Mouse (Mus musculus) liver, embryonic 16.5 days (tissue): ENCODE results near the gene Tnfaip8l1. TPM values are rescaled to one million over a fixed set of nuclear protein-coding genes. Genes with fewer than 3 reads are reported as not detected.

Source experiments
- ATAC-seq: fragments of 200-750 bp; cut with Nextera tagmentation; 2 replicates; pipeline ENCODE4 v1.8.0; 2017; ENCODE audit warnings: low read depth, mild to moderate bottlenecking, moderate number of reproducible peaks, moderate library complexity
- H3K27ac ChIP-seq: fragments of 300-500 bp; sonication (generic); 2 replicates; pipeline ENCODE4 v1.5.1; 2014; ENCODE audit warnings: mild to moderate bottlenecking, low read length
- H3K27me3 ChIP-seq: fragments of 300-500 bp; sonication (generic); 2 replicates; pipeline ENCODE4 v1.6.1; 2014; ENCODE audit warnings: low read depth, low read length, mixed read lengths; ENCODE audit not compliant: control insufficient read depth, insufficient read depth
- H3K36me3 ChIP-seq: fragments of 300-500 bp; sonication (generic); 2 replicates; pipeline ENCODE4 v1.6.1; 2014; ENCODE audit warnings: mild to moderate bottlenecking; ENCODE audit not compliant: control insufficient read depth, insufficient read depth
- H3K4me1 ChIP-seq: fragments of 300-500 bp; sonication (generic); 2 replicates; pipeline ENCODE4 v1.6.1; 2014; ENCODE audit warnings: low read depth, low read length, mixed read lengths; ENCODE audit not compliant: control insufficient read depth
- H3K4me2 ChIP-seq: fragments of 300-500 bp; sonication (generic); 2 replicates; pipeline ENCODE4 v1.6.1; 2014; ENCODE audit warnings: low read depth, low read length, mixed read lengths
- H3K4me3 ChIP-seq: fragments of 300-500 bp; sonication (generic); 2 replicates; pipeline ENCODE4 v1.5.1; 2014; ENCODE audit warnings: low read depth, mild to moderate bottlenecking, low read length
- H3K9ac ChIP-seq: fragments of 300-500 bp; sonication (generic); 2 replicates; pipeline ENCODE4 v1.6.1; 2014; ENCODE audit warnings: low read depth, low read length
- H3K9me3 ChIP-seq: fragments of 300-500 bp; sonication (generic); replicated peaks from 2 replicates; pipeline ENCODE4 v1.6.1; 2016; ENCODE audit warnings: low read length; ENCODE audit not compliant: control insufficient read depth
- WGBS: fragments of 180-500 bp; shearing (Covaris S2); extraction: QIAGEN DNeasy Blood & Tissue Kit; methylation state at CpG from one replicate; pipeline ENCODE4 v1.1.7; 2014; ENCODE audit not compliant: insufficient replicate concordance; 5-methylcytosine and 5-hydroxymethylcytosine counted together
- polyA plus RNA-seq: library from polyadenylated mRNA; unstranded; fragments of >200 nt; fragmentation: Nextera tagmentation; extraction: Ambion mirVana; gene quantifications from 2 replicates; pipeline ENCODE4 v1.2.1, GENCODE M21; 2015

Gene Tnfaip8l1
- polyA plus RNA-seq, 1 experiment from 2014 or later: 4.1 TPM

DNA sequence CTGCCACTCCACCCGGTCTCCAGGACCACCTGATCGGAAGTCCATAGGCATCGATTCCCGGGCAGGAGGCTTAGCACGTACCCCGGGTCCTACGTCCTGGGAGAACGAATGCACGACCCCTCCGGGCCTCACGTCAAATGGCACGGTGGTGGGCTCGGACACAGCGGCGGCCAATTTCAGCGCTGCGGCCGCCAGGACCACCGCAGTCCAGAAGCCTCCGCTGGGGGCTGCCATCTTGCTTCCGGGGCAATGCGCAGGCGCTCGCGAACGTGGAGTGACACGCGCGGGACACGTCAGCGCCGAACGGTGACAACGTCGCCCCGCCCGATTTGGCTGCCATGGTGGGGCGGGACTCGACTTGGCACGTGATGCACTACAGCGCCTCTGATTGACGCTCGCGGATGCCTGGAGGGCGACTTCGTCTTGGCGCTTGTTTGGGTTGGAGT, 21.4 kb downstream of the Tnfaip8l1 start, which contains the start of gene Mydgf:
Gene Mydgf, minus strand, starts transcription at position 263 of the 446 bp plus-strand sequence.
- Histone ChIP-seq H3K36me3 (peaks cover 3% of the 10 kb centered on the region), H3K27me3 (no peaks in the 10 kb centered on the region), H3K4me1 (peaks cover 10% of the 10 kb centered on the region), H3K4me3 (peak within 1 kb of the TSS; percentile 77), H3K4me2 (peak within 1 kb of the TSS; percentile 78), H3K9me3 (no peaks in the 10 kb centered on the region), H3K27ac (peak within 1 kb of the TSS; percentile 49), H3K9ac (peak within 1 kb of the TSS; percentile 70)
- ATAC-seq: peak; percentile 92
- WGBS: under 1% methylated on average over 47 of the region's 47 CpGs

GRCm38 (mm10) chr17:56185281-56186141, 23.2 kb downstream of the Tnfaip8l1 start:
- H3K4me1 ChIP-seq: peaks cover 10% of the 10 kb centered on the region
- H3K4me2 ChIP-seq: no peak overlapping the region
- H3K27me3 ChIP-seq: no peaks in the 10 kb centered on the region
- WGBS: 61% methylated on average over 11 of the region's 11 CpGs
- H3K4me3 ChIP-seq: no peak overlapping the region
- ATAC-seq: no peak
- H3K9ac ChIP-seq: no peak overlapping the region
- no peak overlapping the region for H3K27ac ChIP-seq
- no peaks in the 10 kb centered on the region for H3K9me3 ChIP-seq
- peaks cover 3% of the 10 kb centered on the region for H3K36me3 ChIP-seq

- no peak overlapping the region for H3K4me2 ChIP-seq
- ATAC-seq: no peak
- no peak overlapping the region for H3K9ac ChIP-seq
- H3K9me3 ChIP-seq: no peaks in the 10 kb centered on the region
- H3K27me3 ChIP-seq: no peaks in the 10 kb centered on the region
- H3K36me3 ChIP-seq: no peaks in the 10 kb centered on the region; the same call in none of the 2 replicates
- no peak overlapping the region for H3K4me3 ChIP-seq
- WGBS: 79% methylated on average over 6 of the region's 6 CpGs
- H3K27ac ChIP-seq: no peak overlapping the region
- H3K4me1 ChIP-seq: no peaks in the 10 kb centered on the region
These were observed 29.0 kb downstream of the Tnfaip8l1 start for GRCm38 (mm10) chr17:56191266-56191665.

DNA sequence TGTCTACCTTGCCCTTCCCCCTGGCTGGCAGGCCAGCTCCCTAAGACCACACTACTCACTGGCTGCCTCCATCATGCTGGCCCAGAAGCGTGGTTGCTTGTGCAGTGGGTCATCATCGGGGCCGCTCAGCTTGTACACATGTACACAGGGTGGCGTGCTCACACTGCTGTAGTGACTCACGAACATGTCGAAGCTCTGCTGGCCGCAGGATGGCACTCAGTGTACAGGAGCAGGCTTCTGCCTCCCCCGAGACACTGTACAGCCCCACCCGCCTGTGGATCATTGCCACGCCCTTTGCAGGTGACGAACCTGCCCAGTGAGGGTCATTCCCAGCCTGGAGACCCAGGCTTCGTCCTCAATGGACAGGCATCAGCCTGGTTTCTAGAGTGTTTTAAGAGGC, 32.1 kb downstream of the Tnfaip8l1 start:
- 69% methylated on average over 12 of the region's 12 CpGs for WGBS

DNA sequence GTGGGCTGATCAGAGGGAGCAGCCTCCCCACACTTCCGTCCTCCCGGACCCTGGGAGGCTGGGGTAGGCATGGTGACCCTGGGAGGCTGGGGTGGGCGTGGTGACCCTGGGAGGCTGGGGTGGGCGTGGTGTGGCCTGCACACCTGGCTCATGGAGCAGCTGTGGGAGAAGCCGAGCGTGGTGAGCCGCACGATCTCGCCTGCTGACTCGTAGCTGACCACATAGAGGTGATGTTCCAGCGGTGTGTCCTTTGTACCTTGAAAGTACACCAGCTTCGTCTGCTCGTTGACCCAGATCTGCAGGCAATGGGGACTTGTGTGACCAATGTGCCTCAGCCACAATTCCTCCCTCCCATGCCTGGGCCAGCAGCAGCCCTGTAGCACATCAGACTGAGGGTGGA, 32.5 kb downstream of the Tnfaip8l1 start:
- ATAC-seq: peak; percentile 83
- H3K4me1 ChIP-seq: no peaks in the 10 kb centered on the region
- H3K27ac ChIP-seq: 0 out of 2 replicates have a peak overlapping the region, but pooled peaks have one; percentile 27

More for the DNA sequence above, 32.1 kb downstream of the Tnfaip8l1 start:
- H3K9me3 ChIP-seq: no peaks in the 10 kb centered on the region
- no peak overlapping the region for H3K4me3 ChIP-seq
- no peaks in the 10 kb centered on the region for H3K4me1 ChIP-seq
- 0 out of 2 replicates have a peak, but pooled peaks have one; percentile 4 for ATAC-seq
- H3K4me2 ChIP-seq: no peak overlapping the region
- H3K9ac ChIP-seq: no peak overlapping the region
- peaks cover 24% of the 10 kb centered on the region for H3K36me3 ChIP-seq
- no peaks in the 10 kb centered on the region for H3K27me3 ChIP-seq
- 0 out of 2 replicates have a peak overlapping the region, but pooled peaks have one; percentile 27 for H3K27ac ChIP-seq

DNA sequence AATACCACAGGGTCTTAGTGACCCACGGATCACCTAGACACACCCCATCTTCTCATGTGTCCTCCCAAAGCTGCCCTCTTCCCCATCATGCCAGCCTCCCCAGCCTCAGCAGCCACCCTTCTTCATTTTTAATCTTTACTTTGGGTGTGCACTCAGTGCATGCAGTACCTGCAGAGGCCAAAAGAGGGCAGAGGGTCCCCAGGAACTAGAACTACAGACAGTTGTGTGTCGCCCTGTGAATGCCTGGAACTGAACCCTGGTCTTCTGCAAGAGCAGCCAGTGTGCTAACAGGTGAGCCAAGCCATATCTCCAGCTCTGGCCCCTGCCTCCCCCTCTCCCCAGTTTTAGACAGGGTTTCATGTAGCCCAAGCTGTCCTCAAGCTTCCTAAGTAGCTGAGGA, 34.6 kb downstream of the Tnfaip8l1 start:
- Histone ChIP-seq H3K9me3 (no peaks in the 10 kb centered on the region), H3K27ac (no peak overlapping the region), H3K9ac (no peak overlapping the region), H3K27me3 (no peaks in the 10 kb centered on the region), H3K4me3 (no peak overlapping the region), H3K36me3 (peaks cover 24% of the 10 kb centered on the region), H3K4me2 (no peak overlapping the region), H3K4me1 (no peaks in the 10 kb centered on the region)
- 71% methylated on average over 2 of the region's 2 CpGs for WGBS
- ATAC-seq: no peak

More for the DNA sequence above, 32.5 kb downstream of the Tnfaip8l1 start:
- Histone ChIP-seq H3K9me3 (no peaks in the 10 kb centered on the region), H3K36me3 (peaks cover 24% of the 10 kb centered on the region), H3K27me3 (no peaks in the 10 kb centered on the region), H3K9ac (no peak overlapping the region), H3K4me2 (no peak overlapping the region), H3K4me3 (no peak overlapping the region)
- 75% methylated on average over 13 of the region's 13 CpGs for WGBS

DNA sequence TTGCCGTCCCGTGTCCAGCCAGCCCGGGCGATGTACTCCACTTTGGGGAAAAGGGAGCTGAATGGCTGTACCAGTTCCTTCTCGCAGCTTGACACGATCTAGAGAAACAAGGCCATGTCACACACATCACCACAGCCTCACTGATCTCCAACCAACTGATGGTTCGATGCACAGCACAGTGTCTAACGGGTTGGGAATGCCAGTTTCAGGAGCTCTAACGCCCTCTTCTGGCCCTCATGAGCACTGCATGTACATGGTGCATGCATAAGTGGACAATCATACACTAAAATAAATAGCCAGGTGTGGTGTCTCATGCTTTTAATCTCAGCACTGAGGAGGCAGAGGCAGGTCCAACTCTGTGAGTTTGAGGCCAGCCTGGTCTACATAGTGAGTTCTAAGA, 38.3 kb downstream of the Tnfaip8l1 start:
- H3K9ac ChIP-seq: no peak overlapping the region
- no peak overlapping the region for H3K27ac ChIP-seq
- no peak for ATAC-seq
- WGBS: 79% methylated on average over 9 of the region's 9 CpGs
- H3K9me3 ChIP-seq: no peaks in the 10 kb centered on the region
- H3K27me3 ChIP-seq: no peaks in the 10 kb centered on the region
- H3K4me1 ChIP-seq: no peaks in the 10 kb centered on the region
- H3K36me3 ChIP-seq: peaks cover 42% of the 10 kb centered on the region
- no peak overlapping the region for H3K4me3 ChIP-seq
- H3K4me2 ChIP-seq: no peak overlapping the region

- Histone ChIP-seq H3K9me3 (no peaks in the 10 kb centered on the region), H3K4me1 (no peaks in the 10 kb centered on the region; the same call in none of the 2 replicates), H3K4me3 (no peak overlapping the region), H3K27me3 (no peaks in the 10 kb centered on the region), H3K36me3 (peaks cover 46% of the 10 kb centered on the region), H3K9ac (no peak overlapping the region), H3K27ac (no peak overlapping the region), H3K4me2 (no peak overlapping the region)
- 65% methylated on average over 3 of the region's 3 CpGs for WGBS
- no peak for ATAC-seq
These were observed 39.4 kb downstream of the Tnfaip8l1 start for GRCm38 (mm10) chr17:56201642-56202041.

DNA sequence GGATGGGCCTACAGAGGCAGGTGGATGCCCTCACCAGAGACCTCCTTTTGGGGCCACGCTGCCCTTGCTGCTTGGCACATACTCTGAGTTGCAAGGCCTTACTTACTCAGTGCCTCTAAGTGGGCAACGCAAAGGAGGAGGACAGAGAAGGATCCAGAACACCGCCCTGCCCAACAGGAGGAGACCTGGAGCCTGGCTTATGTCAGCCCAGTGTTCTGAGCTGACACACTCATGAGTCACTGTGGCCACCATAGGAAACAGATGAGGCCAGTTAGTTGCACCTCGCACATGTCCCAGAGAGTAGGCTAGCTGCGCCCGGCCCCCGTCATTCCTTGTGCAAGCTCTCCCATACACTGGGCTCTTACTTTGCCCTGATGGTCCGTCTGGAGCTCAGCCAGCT, 40.2 kb downstream of the Tnfaip8l1 start:
- peaks cover 39% of the 10 kb centered on the region for H3K36me3 ChIP-seq
- WGBS: 82% methylated on average over 8 of the region's 8 CpGs

More for the DNA sequence above, 40.2 kb downstream of the Tnfaip8l1 start:
- Histone ChIP-seq H3K4me2 (no peak overlapping the region), H3K9me3 (no peaks in the 10 kb centered on the region), H3K27me3 (no peaks in the 10 kb centered on the region), H3K4me3 (no peak overlapping the region), H3K27ac (no peak overlapping the region), H3K9ac (no peak overlapping the region), H3K4me1 (peaks cover 6% of the 10 kb centered on the region)
- ATAC-seq: no peak
